In the genomic region with DNA sequence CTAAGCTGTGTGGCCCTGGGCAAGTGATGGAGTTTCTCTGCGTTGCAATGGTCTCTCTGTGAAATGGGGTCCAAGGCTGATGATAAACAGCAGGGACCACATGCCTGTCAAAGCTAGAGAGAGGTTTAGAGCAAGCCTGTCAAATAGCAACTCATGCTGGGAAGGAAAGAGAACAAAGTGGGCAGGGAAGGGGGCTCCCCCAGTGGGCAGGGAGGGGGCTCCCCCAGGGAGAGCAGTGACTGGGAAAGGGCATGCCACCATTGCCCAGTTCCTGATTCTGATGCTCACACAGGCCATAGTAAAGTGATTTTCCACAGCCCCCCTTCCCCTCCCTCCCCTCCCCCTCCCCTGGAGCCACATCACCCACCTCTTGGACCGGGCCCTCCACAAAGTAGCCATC, we compare ENCODE assay signal across 9 mouse cellular contexts. TPM values are rescaled to one million over a fixed set of nuclear protein-coding genes. Genes with fewer than 3 reads are reported as not detected.
"Had no signal": no experiment of that assay in that cellular context is flagged by ENCODE, and none has a peak within 500 bp of the region (broad histone marks: within the 10 kb centered on the region; RNA-seq: fewer than 3 reads in every experiment).

No protein-coding gene starts in this region.

- H3K27ac ChIP-seq: liver, embryonic 14.5 days; lung, embryonic 15.5 days; stomach, embryonic 15.5 days had no signal

- H3K36me3 ChIP-seq: lung, embryonic 15.5 days; stomach, embryonic 15.5 days had no signal

- H3K9me3 ChIP-seq: limb, embryonic 15.5 days; lung, embryonic 15.5 days; stomach, embryonic 15.5 days had no signal

- DNase-seq: left cerebral cortex, postnatal 4 days; midbrain, embryonic 14.5 days; right cerebral cortex, postnatal 14 days; thymus, postnatal 14 days had no signal

- H3K27me3 ChIP-seq: limb, embryonic 15.5 days; lung, embryonic 15.5 days; stomach, embryonic 15.5 days had no signal

- H3K4me3 ChIP-seq: limb, embryonic 15.5 days; lung, embryonic 15.5 days; stomach, embryonic 15.5 days had no signal

- H3K9ac ChIP-seq: limb, embryonic 15.5 days; liver, embryonic 14.5 days; lung, embryonic 15.5 days; stomach, embryonic 15.5 days had no signal

- H3K4me2 ChIP-seq: limb, embryonic 15.5 days; lung, embryonic 15.5 days; stomach, embryonic 15.5 days had no signal

RNA-seq across cellular contexts. Expression of a gene that starts 7.5 kb away (rescaled TPM):
- total RNA-seq: monocyte, adult 5-6 weeks had no signal
